Mouse (Mus musculus) forebrain, embryonic 14.5 days (tissue): ENCODE results near the gene Hoxc13. TPM values are rescaled to one million over a fixed set of nuclear protein-coding genes. Genes with fewer than 3 reads are reported as not detected.

Experiments
- ATAC-seq: fragments of 200-750 bp; cut with Nextera tagmentation; 2 replicates; pipeline ENCODE4 v1.8.0; 2017; ENCODE audit warnings: mild to moderate bottlenecking, moderate library complexity
- DNase-seq: peaks from one replicate; pipeline ENCODE4 v3.0.0-alpha.2; 2015; ENCODE audit warnings: low spot score
- H3K27ac ChIP-seq: fragments of 300-500 bp; sonication (generic); 2 replicates; pipeline ENCODE4 v1.5.1; 2014; ENCODE audit warnings: low read depth, mild to moderate bottlenecking, control low read depth, low read length, moderate library complexity
- H3K27me3 ChIP-seq: fragments of 300-500 bp; sonication (generic); replicated peaks from 2 replicates; pipeline ENCODE4 v1.6.1; 2014; ENCODE audit warnings: low read length, control low read depth, mixed read lengths; ENCODE audit not compliant: control insufficient read depth, insufficient read depth
- H3K36me3 ChIP-seq: fragments of 300-500 bp; sonication (generic); 2 replicates; pipeline ENCODE4 v1.6.1; 2014; ENCODE audit warnings: low read length, control low read depth; ENCODE audit not compliant: control insufficient read depth, insufficient read depth
- H3K4me1 ChIP-seq: fragments of 300-500 bp; sonication (generic); 2 replicates; pipeline ENCODE4 v1.6.1; 2014; ENCODE audit warnings: antibody characterized with exemption, low read length, control low read depth; ENCODE audit not compliant: control insufficient read depth, insufficient read depth
- H3K4me2 ChIP-seq: fragments of 300-500 bp; sonication (generic); 2 replicates; pipeline ENCODE4 v1.6.1; 2014; ENCODE audit warnings: mild to moderate bottlenecking, control low read depth, low read length
- H3K4me3 ChIP-seq: fragments of 300-500 bp; sonication (generic); 2 replicates; pipeline ENCODE4 v1.5.1; 2014; ENCODE audit warnings: low read depth, low read length, control low read depth
- H3K9ac ChIP-seq: fragments of 300-500 bp; sonication (generic); 2 replicates; pipeline ENCODE4 v1.6.1; 2014; ENCODE audit warnings: mild to moderate bottlenecking, low read length, control low read depth, moderate library complexity
- H3K9me3 ChIP-seq: fragments of 300-500 bp; sonication (generic); replicated peaks from 2 replicates; pipeline ENCODE4 v1.6.1; 2016; ENCODE audit warnings: low read length, control low read depth, mixed read lengths; ENCODE audit not compliant: control insufficient read depth
- WGBS: fragments of 180-500 bp; shearing (Covaris S2); extraction: QIAGEN DNeasy Blood & Tissue Kit; methylation state at CpG from one replicate; pipeline ENCODE4 v1.1.7; 2014; 5-methylcytosine and 5-hydroxymethylcytosine counted together
- polyA plus RNA-seq: library from polyadenylated mRNA; unstranded; fragments of >200 nt; fragmentation: Nextera tagmentation; extraction: Ambion mirVana; gene quantifications from 2 replicates; pipeline ENCODE4 v1.2.1, GENCODE M21; 2014

The Hoxc13 gene
- polyA plus RNA-seq = not detected in 2 replicates

- no peaks in the 10 kb centered on the region for H3K4me1 ChIP-seq
- ATAC-seq (peak; percentile 62), DNase-seq (no peak)
- WGBS = 1% methylated on average over 77 of the region's 88 CpGs
- no peak within 1 kb of the TSS for H3K9ac ChIP-seq
- peak within 1 kb of the TSS; percentile 10; the same call in 1 of the 2 replicates for H3K4me3 ChIP-seq
- no peak within 1 kb of the TSS for H3K27ac ChIP-seq
- peaks cover 99% of the 10 kb centered on the region for H3K27me3 ChIP-seq
- no peaks in the 10 kb centered on the region for H3K36me3 ChIP-seq
- H3K9me3 ChIP-seq = no peaks in the 10 kb centered on the region
- H3K4me2 ChIP-seq = peak within 1 kb of the TSS; percentile 32; the same call in 1 of the 2 replicates
Observed at GRCm38 (mm10) chr15:102921053-102922011, at the start of gene Hoxc13. Hoxc13 (plus strand) TSS chr15:102921103.

GRCm38 (mm10) chr15:102885803-102886202, 35.1 kb upstream of the Hoxc13 start:
- H3K4me2 ChIP-seq = no peak overlapping the region
- H3K36me3 ChIP-seq = no peaks in the 10 kb centered on the region
- WGBS = 22% methylated on average over 1 of the region's 1 CpGs
- H3K4me1 ChIP-seq = no peaks in the 10 kb centered on the region
- H3K4me3 ChIP-seq = no peak overlapping the region
- DNase-seq = no peak
- no peaks in the 10 kb centered on the region for H3K27me3 ChIP-seq
- no peak overlapping the region for H3K9ac ChIP-seq
- no peaks in the 10 kb centered on the region for H3K9me3 ChIP-seq
- no peak for ATAC-seq
- H3K27ac ChIP-seq = no peak overlapping the region

- H3K4me2 ChIP-seq = no peak overlapping the region
- ATAC-seq (no peak), DNase-seq (no peak)
- H3K27me3 ChIP-seq = no peaks in the 10 kb centered on the region
- no peak overlapping the region for H3K4me3 ChIP-seq
- H3K36me3 ChIP-seq = no peaks in the 10 kb centered on the region
- no peak overlapping the region for H3K27ac ChIP-seq
- 91% methylated on average over 6 of the region's 6 CpGs for WGBS
- no peaks in the 10 kb centered on the region for H3K4me1 ChIP-seq
- no peaks in the 10 kb centered on the region for H3K9me3 ChIP-seq
- H3K9ac ChIP-seq = no peak overlapping the region
Observed at GRCm38 (mm10) chr15:102895115-102895514, 25.8 kb upstream of the Hoxc13 start.

DNA sequence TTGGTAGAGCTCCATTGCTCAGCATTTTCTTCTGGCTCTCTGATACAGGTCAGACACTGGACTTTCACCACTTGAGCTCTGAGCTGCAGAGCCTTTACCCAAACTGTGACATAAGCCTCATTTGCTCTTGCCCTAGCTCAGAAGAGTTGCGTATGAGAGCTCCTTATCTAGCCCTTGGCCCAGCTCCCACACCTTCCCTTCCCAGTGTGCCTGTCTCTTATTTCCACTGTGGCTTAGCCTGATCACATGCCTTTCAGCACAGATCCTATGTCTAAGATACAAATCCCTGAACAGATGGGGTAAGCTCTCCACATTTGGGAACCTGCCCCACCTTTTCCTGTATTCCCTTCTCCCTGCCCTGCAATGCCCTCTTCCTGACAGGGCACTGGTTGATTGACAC, 16.0 kb upstream of the Hoxc13 start:
- Histone ChIP-seq H3K4me2 (no peak overlapping the region), H3K27ac (no peak overlapping the region), H3K27me3 (peaks cover 69% of the 10 kb centered on the region), H3K4me3 (no peak overlapping the region), H3K4me1 (no peaks in the 10 kb centered on the region), H3K9ac (no peak overlapping the region), H3K36me3 (no peaks in the 10 kb centered on the region), H3K9me3 (no peaks in the 10 kb centered on the region)
- no peak for DNase-seq
- 77% methylated on average over 1 of the region's 1 CpGs for WGBS
- no peak for ATAC-seq

DNA sequence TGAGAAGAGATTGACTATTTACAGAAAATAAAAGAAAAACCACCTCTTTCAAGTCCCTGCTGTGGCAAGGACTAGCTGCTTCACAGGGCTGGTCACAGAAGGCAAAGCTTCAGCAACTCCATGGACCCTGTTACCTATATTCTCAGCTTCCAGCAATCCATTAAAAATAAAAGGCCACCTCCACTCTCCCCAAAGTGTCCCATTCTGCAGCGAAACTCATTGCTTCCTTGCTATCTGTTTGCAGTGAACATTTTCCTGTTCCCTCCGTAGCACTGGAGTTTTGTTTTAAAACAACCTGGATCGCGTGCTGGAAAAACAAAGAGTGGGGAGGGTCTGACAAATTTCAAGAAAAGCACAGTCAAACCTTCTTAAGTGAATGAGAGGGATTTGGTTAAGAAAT, 11.4 kb upstream of the Hoxc13 start:
- Histone ChIP-seq H3K4me1 (no peaks in the 10 kb centered on the region), H3K36me3 (no peaks in the 10 kb centered on the region), H3K4me2 (no peak overlapping the region), H3K27me3 (peaks cover 89% of the 10 kb centered on the region), H3K4me3 (no peak overlapping the region), H3K9ac (no peak overlapping the region), H3K9me3 (no peaks in the 10 kb centered on the region), H3K27ac (no peak overlapping the region)
- DNase-seq (no peak), ATAC-seq (no peak)
- under 1% methylated on average over 4 of the region's 4 CpGs for WGBS

- no peak for DNase-seq
- no peaks in the 10 kb centered on the region for H3K9me3 ChIP-seq
- H3K9ac ChIP-seq = no peak overlapping the region
- under 1% methylated on average over 18 of the region's 18 CpGs for WGBS
- no peak overlapping the region for H3K27ac ChIP-seq
- H3K4me3 ChIP-seq = no peak overlapping the region
- ATAC-seq = no peak
- H3K4me1 ChIP-seq = no peaks in the 10 kb centered on the region
- no peaks in the 10 kb centered on the region for H3K36me3 ChIP-seq
- no peak overlapping the region for H3K4me2 ChIP-seq
- H3K27me3 ChIP-seq = peaks cover 89% of the 10 kb centered on the region
Observed at GRCm38 (mm10) chr15:102910038-102910437, 10.9 kb upstream of the Hoxc13 start.

GRCm38 (mm10) chr15:102910496-102911095, 10.3 kb upstream of the Hoxc13 start:
- ATAC-seq (no peak), DNase-seq (no peak)
- no peak overlapping the region for H3K4me3 ChIP-seq
- H3K9me3 ChIP-seq = no peaks in the 10 kb centered on the region
- H3K27me3 ChIP-seq = peaks cover 86% of the 10 kb centered on the region
- H3K9ac ChIP-seq = no peak overlapping the region
- H3K4me1 ChIP-seq = no peaks in the 10 kb centered on the region
- H3K4me2 ChIP-seq = no peak overlapping the region
- under 1% methylated on average over 22 of the region's 22 CpGs for WGBS
- H3K36me3 ChIP-seq = no peaks in the 10 kb centered on the region
- no peak overlapping the region for H3K27ac ChIP-seq

DNA sequence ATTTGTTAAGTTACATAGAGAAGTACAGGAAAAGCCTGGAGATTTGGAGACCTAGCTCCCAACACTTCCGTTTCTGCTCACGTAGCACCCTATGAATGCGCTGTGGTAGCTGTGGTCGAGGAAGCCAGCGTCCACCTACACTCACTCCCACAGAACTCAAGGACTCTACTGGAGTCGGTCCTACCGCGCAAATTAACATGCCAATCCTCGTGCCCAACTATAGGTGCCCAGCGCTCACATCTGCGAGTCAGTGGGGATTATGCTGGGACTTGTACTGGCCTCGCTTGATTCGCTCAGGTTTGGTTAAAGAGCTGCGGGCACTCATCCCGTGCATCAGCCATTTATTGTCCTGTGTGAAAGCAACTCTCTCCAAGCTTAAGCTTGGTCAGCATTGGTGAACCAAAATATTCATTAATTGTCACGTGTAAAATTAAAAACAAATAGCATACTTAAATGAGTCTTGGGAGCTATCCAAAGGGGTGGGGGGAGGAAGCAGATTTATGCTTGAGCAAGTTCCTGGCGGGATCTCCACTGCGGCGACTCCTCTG, 7.8 kb upstream of the Hoxc13 start:
- no peak overlapping the region for H3K9ac ChIP-seq
- ATAC-seq = no peak
- H3K4me1 ChIP-seq = no peaks in the 10 kb centered on the region
- H3K36me3 ChIP-seq = no peaks in the 10 kb centered on the region
- no peaks in the 10 kb centered on the region for H3K9me3 ChIP-seq
- H3K4me2 ChIP-seq = no peak overlapping the region
- peaks cover 90% of the 10 kb centered on the region for H3K27me3 ChIP-seq
- DNase-seq = no peak
- under 1% methylated on average over 19 of the region's 19 CpGs for WGBS
- H3K4me3 ChIP-seq = no peak overlapping the region
- H3K27ac ChIP-seq = no peak overlapping the region
